Mouse (Mus musculus): ENCODE measurements around the gene Nefh. TPM values are rescaled to one million over a fixed set of nuclear protein-coding genes. Genes with fewer than 3 reads are reported as not detected.

Gene Nefh
- 0.78 and 0.88 TPM in 2 replicates for polyA plus RNA-seq (2014; fragmentation: Nextera tagmentation; extraction: Ambion mirVana)

- no peak for ATAC-seq (ENCODE audit: insufficient number of reproducible peaks, insufficient read depth, low FRiP score, low read depth)
- WGBS, result 2% methylated on average over 38 of the region's 41 CpGs
- no peak within 1 kb of the TSS; the same call in 1 of the 2 replicates for H3K9ac ChIP-seq (replicated peaks; ENCODE audit: low read depth, low read length)
These were observed at the start of gene Nefh for GRCm38 (mm10) chr11:4947813-4948174. Gene Nefh (minus strand): TSS chr11:4948064.

GRCm38 (mm10) chr11:4996621-4997199 lies 48.8 kb upstream of the Nefh start:
- Histone ChIP-seq H3K9me3 (ENCODE audit: control insufficient read depth, low read depth, low read length) (no peaks in the 10 kb centered on the region), H3K36me3 (ENCODE audit: control insufficient read depth, insufficient read depth, low read length) (no peaks in the 10 kb centered on the region; the same call in 1 of the 2 replicates), H3K9ac (replicated peaks; ENCODE audit: low read depth, low read length) (no peak overlapping the region), H3K4me3 (ENCODE audit: low read depth, low read length) (no peak overlapping the region), H3K4me1 (ENCODE audit: control insufficient read depth, insufficient read depth, low read length) (no peaks in the 10 kb centered on the region), H3K27ac (ENCODE audit: low read length) (no peak overlapping the region), H3K27me3 (ENCODE audit: control insufficient read depth, insufficient read depth, low read length) (no peaks in the 10 kb centered on the region), H3K4me2 (replicated peaks; ENCODE audit: low read depth, low read length) (no peak overlapping the region)
- 82% methylated on average over 5 of the region's 5 CpGs for whole genome bisulfite sequencing
- ATAC-seq (ENCODE audit: insufficient number of reproducible peaks, insufficient read depth, low FRiP score, low read depth), result no peak

More at GRCm38 (mm10) chr11:4947813-4948174, at the start of gene Nefh:
- Histone ChIP-seq H3K27ac (ENCODE audit: low read length) (no peak within 1 kb of the TSS), H3K27me3 (ENCODE audit: control insufficient read depth, insufficient read depth, low read length) (peaks cover 48% of the 10 kb centered on the region), H3K4me3 (ENCODE audit: low read depth, low read length) (peak within 1 kb of the TSS; percentile 46), H3K36me3 (ENCODE audit: control insufficient read depth, insufficient read depth, low read length) (no peaks in the 10 kb centered on the region), H3K4me2 (replicated peaks; ENCODE audit: low read depth, low read length) (peak within 1 kb of the TSS; percentile 83), H3K4me1 (ENCODE audit: control insufficient read depth, insufficient read depth, low read length) (peaks cover 7% of the 10 kb centered on the region; the same call in 1 of the 2 replicates), H3K9me3 (ENCODE audit: control insufficient read depth, low read depth, low read length) (no peaks in the 10 kb centered on the region)

GRCm38 (mm10) chr11:4995676-4996075 lies 47.8 kb upstream of the Nefh start:
- Histone ChIP-seq H3K27me3 (ENCODE audit: control insufficient read depth, insufficient read depth, low read length) (no peaks in the 10 kb centered on the region), H3K4me2 (replicated peaks; ENCODE audit: low read depth, low read length) (no peak overlapping the region), H3K9ac (replicated peaks; ENCODE audit: low read depth, low read length) (no peak overlapping the region), H3K9me3 (ENCODE audit: control insufficient read depth, low read depth, low read length) (no peaks in the 10 kb centered on the region), H3K27ac (ENCODE audit: low read length) (no peak overlapping the region), H3K36me3 (ENCODE audit: control insufficient read depth, insufficient read depth, low read length) (no peaks in the 10 kb centered on the region; the same call in 1 of the 2 replicates), H3K4me3 (ENCODE audit: low read depth, low read length) (no peak overlapping the region), H3K4me1 (ENCODE audit: control insufficient read depth, insufficient read depth, low read length) (no peaks in the 10 kb centered on the region)
- ATAC-seq (ENCODE audit: insufficient number of reproducible peaks, insufficient read depth, low FRiP score, low read depth), result no peak
- 92% methylated on average over 3 of the region's 3 CpGs for WGBS

GRCm38 (mm10) chr11:4992471-4992870 lies 44.6 kb upstream of the Nefh start:
- WGBS, result 88% methylated on average over 2 of the region's 2 CpGs
- H3K9ac ChIP-seq (replicated peaks; ENCODE audit: low read depth, low read length), result no peak overlapping the region
- no peak for ATAC-seq (ENCODE audit: insufficient number of reproducible peaks, insufficient read depth, low FRiP score, low read depth)
- H3K27ac ChIP-seq (ENCODE audit: low read length), result no peak overlapping the region
- H3K4me1 ChIP-seq (ENCODE audit: control insufficient read depth, insufficient read depth, low read length), result peaks cover 4% of the 10 kb centered on the region; the same call in 1 of the 2 replicates
- H3K4me2 ChIP-seq (replicated peaks; ENCODE audit: low read depth, low read length), result no peak overlapping the region
- H3K27me3 ChIP-seq (ENCODE audit: control insufficient read depth, insufficient read depth, low read length), result no peaks in the 10 kb centered on the region
- H3K36me3 ChIP-seq (ENCODE audit: control insufficient read depth, insufficient read depth, low read length), result no peaks in the 10 kb centered on the region; the same call in 1 of the 2 replicates
- no peak overlapping the region for H3K4me3 ChIP-seq (ENCODE audit: low read depth, low read length)
- H3K9me3 ChIP-seq (ENCODE audit: control insufficient read depth, low read depth, low read length), result no peaks in the 10 kb centered on the region

- no peak for ATAC-seq (ENCODE audit: insufficient number of reproducible peaks, insufficient read depth, low FRiP score, low read depth)
- no peak overlapping the region for H3K27ac ChIP-seq (ENCODE audit: low read length)
These were observed 41.3 kb upstream of the Nefh start for GRCm38 (mm10) chr11:4989187-4989586.

GRCm38 (mm10) chr11:4987487-4987852 lies 39.6 kb upstream of the Nefh start:
- no peak overlapping the region for H3K27ac ChIP-seq (ENCODE audit: low read length)
- 43% methylated on average over 11 of the region's 11 CpGs for WGBS
- no peak for ATAC-seq (ENCODE audit: insufficient number of reproducible peaks, insufficient read depth, low FRiP score, low read depth)

More at GRCm38 (mm10) chr11:4989187-4989586, 41.3 kb upstream of the Nefh start:
- no peaks in the 10 kb centered on the region for H3K9me3 ChIP-seq (ENCODE audit: control insufficient read depth, low read depth, low read length)
- H3K4me1 ChIP-seq (ENCODE audit: control insufficient read depth, insufficient read depth, low read length), result peaks cover 7% of the 10 kb centered on the region; the same call in 1 of the 2 replicates
- H3K27me3 ChIP-seq (ENCODE audit: control insufficient read depth, insufficient read depth, low read length), result no peaks in the 10 kb centered on the region
- H3K9ac ChIP-seq (replicated peaks; ENCODE audit: low read depth, low read length), result no peak overlapping the region
- no peaks in the 10 kb centered on the region for H3K36me3 ChIP-seq (ENCODE audit: control insufficient read depth, insufficient read depth, low read length)
- 66% methylated on average over 3 of the region's 3 CpGs for WGBS
- H3K4me2 ChIP-seq (replicated peaks; ENCODE audit: low read depth, low read length), result no peak overlapping the region
- no peak overlapping the region for H3K4me3 ChIP-seq (ENCODE audit: low read depth, low read length)

GRCm38 (mm10) chr11:4986695-4987486 lies 39.0 kb upstream of the Nefh start, which contains the start of gene Ap1b1:
Gene Ap1b1 (plus strand): TSS chr11:4986824.
- peak; percentile 93 for ATAC-seq (ENCODE audit: insufficient number of reproducible peaks, insufficient read depth, low FRiP score, low read depth)
- H3K27me3 ChIP-seq (ENCODE audit: control insufficient read depth, insufficient read depth, low read length), result no peaks in the 10 kb centered on the region
- no peaks in the 10 kb centered on the region for H3K36me3 ChIP-seq (ENCODE audit: control insufficient read depth, insufficient read depth, low read length)
- H3K4me3 ChIP-seq (ENCODE audit: low read depth, low read length), result peak within 1 kb of the TSS; percentile 83
- H3K9me3 ChIP-seq (ENCODE audit: control insufficient read depth, low read depth, low read length), result no peaks in the 10 kb centered on the region
- under 1% methylated on average over 62 of the region's 62 CpGs for WGBS
- H3K9ac ChIP-seq (replicated peaks; ENCODE audit: low read depth, low read length), result peak within 1 kb of the TSS; percentile 60
- H3K27ac ChIP-seq (ENCODE audit: low read length), result peak within 1 kb of the TSS; percentile 21; the same call in 1 of the 2 replicates
- peaks cover 11% of the 10 kb centered on the region; the same call in 1 of the 2 replicates for H3K4me1 ChIP-seq (ENCODE audit: control insufficient read depth, insufficient read depth, low read length)
- peak within 1 kb of the TSS; percentile 95 for H3K4me2 ChIP-seq (replicated peaks; ENCODE audit: low read depth, low read length)

More at GRCm38 (mm10) chr11:4987487-4987852, 39.6 kb upstream of the Nefh start:
- H3K4me1 ChIP-seq (ENCODE audit: control insufficient read depth, insufficient read depth, low read length), result peaks cover 11% of the 10 kb centered on the region; the same call in 1 of the 2 replicates
- no peaks in the 10 kb centered on the region for H3K36me3 ChIP-seq (ENCODE audit: control insufficient read depth, insufficient read depth, low read length)
- peak overlapping the region; percentile 83 for H3K4me3 ChIP-seq (ENCODE audit: low read depth, low read length)
- no peaks in the 10 kb centered on the region for H3K9me3 ChIP-seq (ENCODE audit: control insufficient read depth, low read depth, low read length)
- H3K9ac ChIP-seq (replicated peaks; ENCODE audit: low read depth, low read length), result peak overlapping the region; percentile 60; the same call in 1 of the 2 replicates
- H3K4me2 ChIP-seq (replicated peaks; ENCODE audit: low read depth, low read length), result peak overlapping the region; percentile 95
- no peaks in the 10 kb centered on the region for H3K27me3 ChIP-seq (ENCODE audit: control insufficient read depth, insufficient read depth, low read length)

- Histone ChIP-seq H3K27ac (ENCODE audit: low read length) (no peak overlapping the region), H3K4me1 (ENCODE audit: control insufficient read depth, insufficient read depth, low read length) (peaks cover 11% of the 10 kb centered on the region; the same call in 1 of the 2 replicates), H3K9ac (replicated peaks; ENCODE audit: low read depth, low read length) (no peak overlapping the region), H3K36me3 (ENCODE audit: control insufficient read depth, insufficient read depth, low read length) (no peaks in the 10 kb centered on the region), H3K27me3 (ENCODE audit: control insufficient read depth, insufficient read depth, low read length) (no peaks in the 10 kb centered on the region), H3K4me2 (replicated peaks; ENCODE audit: low read depth, low read length) (no peak overlapping the region), H3K9me3 (ENCODE audit: control insufficient read depth, low read depth, low read length) (no peaks in the 10 kb centered on the region), H3K4me3 (ENCODE audit: low read depth, low read length) (no peak overlapping the region)
- ATAC-seq (ENCODE audit: insufficient number of reproducible peaks, insufficient read depth, low FRiP score, low read depth), result no peak
- whole genome bisulfite sequencing, result 72% methylated on average over 3 of the region's 3 CpGs
These were observed 36.9 kb upstream of the Nefh start for GRCm38 (mm10) chr11:4984799-4985198.

All from stomach, embryonic 14.5 days (tissue).